Mouse (Mus musculus): ENCODE results near the gene Pon1.

GRCm38 (mm10) chr6:5207817-5208216 is 14.1 kb upstream of the Pon1 start:
- no peak for TF ChIP-seq EP300 (IDR thresholded peaks at IDR 0.05)
- no peak for TF ChIP-seq CTCF (IDR thresholded peaks at IDR 0.05)

Data from lung, postnatal 0 days (tissue).